Mouse (Mus musculus) kidney, adult 2 months (tissue): ENCODE results near the gene Tspan6.

ENCODE experiments used
- CTCF ChIP-seq: fragments of 200-500 bp; conservative IDR thresholded peaks from 2 replicates; pipeline ENCODE4 v1.5.1; 2011; ENCODE audit warnings: low read depth, mild to moderate bottlenecking, control low read depth, low read length, moderate library complexity, mixed read lengths; ENCODE audit not compliant: insufficient read depth, insufficient read length
- POLR2A ChIP-seq: fragments of 200-500 bp; IDR thresholded peaks from one replicate; pipeline ENCODE4 v1.6.1; 2011; ENCODE audit warnings: low read depth, low read length, control low read depth

- TF ChIP-seq CTCF (no peak), POLR2A (no peak)
Measured at GRCm38 (mm10) chrX:133887308-133887707, 10.9 kb downstream of the Tspan6 start.
